ENCODE assay signal across 8 mouse cellular contexts in the genomic region with DNA sequence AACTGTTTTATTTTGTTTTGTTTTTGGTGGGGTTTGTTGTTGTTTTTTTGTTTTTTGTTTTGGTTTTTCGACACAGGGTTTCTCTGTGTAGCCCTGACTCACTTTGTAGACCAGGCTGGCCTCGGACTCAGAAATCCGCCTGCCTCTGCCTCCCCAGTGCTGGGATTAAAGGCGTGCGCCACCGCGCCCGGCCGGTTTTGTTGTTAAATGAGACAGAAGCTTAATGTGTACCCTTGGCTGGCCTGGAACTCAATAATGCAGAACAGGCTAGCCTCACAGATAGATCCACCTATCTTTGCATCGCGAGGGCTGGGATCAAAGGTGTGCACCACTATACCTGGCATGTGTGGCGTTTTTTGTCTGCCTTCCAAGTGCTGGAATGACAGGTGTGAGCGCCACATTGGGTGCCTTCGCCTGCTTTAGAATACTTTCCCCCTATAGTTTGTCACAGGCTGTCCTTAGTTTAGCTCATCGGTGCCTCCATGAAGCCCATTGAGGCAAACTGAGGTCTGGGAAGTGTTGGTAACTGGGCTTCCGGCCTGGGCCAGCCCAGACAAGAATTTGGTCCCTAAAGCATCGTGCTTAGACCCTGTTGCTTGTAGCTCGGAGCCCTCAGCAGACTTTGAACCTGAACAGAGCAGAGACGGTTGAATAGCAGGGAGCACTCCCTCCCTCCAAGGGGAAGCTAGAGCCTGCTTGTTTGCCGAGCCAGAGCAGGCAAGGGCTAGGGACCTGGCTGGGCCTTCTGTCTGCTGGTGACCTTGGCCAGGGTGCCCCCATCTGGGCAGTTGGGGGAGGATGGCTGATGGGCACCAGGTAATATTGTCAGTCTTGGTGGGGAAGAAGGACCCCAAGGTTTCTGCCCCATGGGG. TPM values are rescaled to one million over a fixed set of nuclear protein-coding genes. Genes with fewer than 3 reads are reported as not detected.
DNase-seq lines count a peak whose midpoint lies in the region; ATAC-seq lines count a peak whose summit lies in the region.

No protein-coding gene starts in this region.

- peaks cover 12% of the 10 kb centered on the region for H3K4me1 ChIP-seq in neural tube, embryonic 11.5 days (ENCODE audit: control insufficient read depth, insufficient read depth, low read length)
- peaks cover 34% of the 10 kb centered on the region for H3K4me1 ChIP-seq in forebrain, embryonic 16.5 days (replicated peaks; ENCODE audit: control insufficient read depth, insufficient read depth, low read length)
- peaks cover 34% of the 10 kb centered on the region for H3K4me1 ChIP-seq in neural tube, embryonic 15.5 days

- H3K4me2 ChIP-seq in neural tube, embryonic 11.5 days (ENCODE audit: low read depth), result peak overlapping the region; percentile 64
- H3K4me2 ChIP-seq in forebrain, embryonic 16.5 days (ENCODE audit: low read length), result peak overlapping the region; percentile 60
- H3K4me2 ChIP-seq in neural tube, embryonic 15.5 days, result peak overlapping the region; percentile 70

- peak overlapping the region; percentile 86 for H3K9ac ChIP-seq in neural tube, embryonic 11.5 days (ENCODE audit: low read length)
- H3K9ac ChIP-seq in forebrain, embryonic 16.5 days (replicated peaks; ENCODE audit: low read depth, low read length), result peak overlapping the region; percentile 87
- H3K9ac ChIP-seq in neural tube, embryonic 15.5 days (replicated peaks), result peak overlapping the region; percentile 85

- H3K9me3 ChIP-seq in neural tube, embryonic 11.5 days (ENCODE audit: control insufficient read depth, low read length), result no peaks in the 10 kb centered on the region
- H3K9me3 ChIP-seq in forebrain, embryonic 16.5 days (ENCODE audit: control insufficient read depth, low read length), result no peaks in the 10 kb centered on the region
- no peaks in the 10 kb centered on the region for H3K9me3 ChIP-seq in neural tube, embryonic 15.5 days (replicated peaks)

- H3K27me3 ChIP-seq in neural tube, embryonic 11.5 days (ENCODE audit: control insufficient read depth, insufficient read depth, low read length), result peaks cover 4% of the 10 kb centered on the region; the same call in 1 of the 2 replicates
- 0 out of 2 replicates have a peak, but pooled peaks cover 3% of the 10 kb centered on the region for H3K27me3 ChIP-seq in forebrain, embryonic 16.5 days (replicated peaks; ENCODE audit: control insufficient read depth, insufficient read depth, low read length)
- H3K27me3 ChIP-seq in neural tube, embryonic 15.5 days (replicated peaks), result peaks cover 6% of the 10 kb centered on the region; the same call in 1 of the 2 replicates

- no peak for ATAC-seq in neural tube, embryonic 11.5 days (ENCODE audit: insufficient read depth, low FRiP score, low TSS enrichment)
- no peak for ATAC-seq in forebrain, embryonic 16.5 days
- ATAC-seq in neural tube, embryonic 15.5 days (ENCODE audit: low FRiP score), result no peak

- H3K4me3 ChIP-seq in neural tube, embryonic 11.5 days (ENCODE audit: low read depth, low read length), result peak overlapping the region; percentile 92
- H3K4me3 ChIP-seq in forebrain, embryonic 16.5 days (replicated peaks; ENCODE audit: low read length), result peak overlapping the region; percentile 93
- H3K4me3 ChIP-seq in neural tube, embryonic 15.5 days (replicated peaks), result peak overlapping the region; percentile 97

- H3K27ac ChIP-seq in neural tube, embryonic 11.5 days (ENCODE audit: low read depth, low read length), result no peak overlapping the region
- H3K27ac ChIP-seq in forebrain, embryonic 16.5 days (ENCODE audit: low read length), result 0 out of 2 replicates have a peak overlapping the region, but pooled peaks have one; percentile 8
- no peak overlapping the region for H3K27ac ChIP-seq in neural tube, embryonic 15.5 days (replicated peaks)

- no peak for DNase-seq in neural tube, embryonic 11.5 days (ENCODE audit: low spot score)
- no peak for DNase-seq in neural tube, embryonic 10.5 days (ENCODE audit: extremely low spot score, low spot score)
- peak; percentile 63 to 71 for DNase-seq in kidney, postnatal 36 days
- no peak for DNase-seq in thymus, postnatal 25 days
- DNase-seq in spleen, postnatal 14 days (ENCODE audit: low spot score in 2 of 2), result no peak
- no peak for DNase-seq in embryo, embryonic 9.5 days (ENCODE audit: extremely low spot score)

- 47% methylated on average over 20 of the region's 20 CpGs for WGBS in neural tube, embryonic 11.5 days
- 37% methylated on average over 20 of the region's 20 CpGs for WGBS in forebrain, embryonic 16.5 days
- 42% methylated on average over 20 of the region's 20 CpGs for WGBS in neural tube, embryonic 15.5 days

- peaks cover 20% of the 10 kb centered on the region for H3K36me3 ChIP-seq in neural tube, embryonic 11.5 days (ENCODE audit: control insufficient read depth, insufficient read depth, low read length)
- H3K36me3 ChIP-seq in forebrain, embryonic 16.5 days (ENCODE audit: control insufficient read depth, insufficient read depth), result peaks cover 15% of the 10 kb centered on the region
- H3K36me3 ChIP-seq in neural tube, embryonic 15.5 days, result peaks cover 23% of the 10 kb centered on the region

RNA-seq across cellular contexts. Expression of a gene that starts 0.9 kb away (rescaled TPM):
- polyA plus RNA-seq in neural tube, embryonic 11.5 days (2014; fragmentation: Nextera tagmentation; extraction: Ambion mirVana), result 32.3 and 34.4 TPM in 2 replicates
- 55.7 TPM in 2 replicates for polyA plus RNA-seq in forebrain, embryonic 16.5 days (2015; fragmentation: Nextera tagmentation; extraction: Ambion mirVana)
- 33.0 and 34.7 TPM in 2 replicates for polyA plus RNA-seq in neural tube, embryonic 15.5 days (2015; fragmentation: Nextera tagmentation; extraction: Ambion mirVana)

RNA-seq across cellular contexts. Expression of a gene that starts 12.3 kb away (rescaled TPM):
- polyA plus RNA-seq in neural tube, embryonic 11.5 days (2014; fragmentation: Nextera tagmentation; extraction: Ambion mirVana), result 10.2 and 10.5 TPM in 2 replicates
- polyA plus RNA-seq in forebrain, embryonic 16.5 days (2015; fragmentation: Nextera tagmentation; extraction: Ambion mirVana), result 5.5 and 5.9 TPM in 2 replicates
- 7.5 and 9.4 TPM in 2 replicates for polyA plus RNA-seq in neural tube, embryonic 15.5 days (2015; fragmentation: Nextera tagmentation; extraction: Ambion mirVana)

Comparison
In these comparisons a context has a peak if more than half of its experiments do, and no peak if none do; other contexts are left out.
1. DNase-seq: peak in kidney, postnatal 36 days (2 of 2); none in neural tube, embryonic 11.5 days (single experiment), neural tube, embryonic 10.5 days (single experiment), thymus, postnatal 25 days (single experiment), spleen, postnatal 14 days (0 of 2) and embryo, embryonic 9.5 days (single experiment).
2. Peak in every context shown above with its lines, with median percentiles within 50 percentile points of each other: H3K4me2 ChIP-seq, H3K4me3 ChIP-seq and H3K9ac ChIP-seq.